Mouse (Mus musculus) midbrain, embryonic 11.5 days (tissue): ENCODE measurements around the gene Ttc41. TPM values are rescaled to one million over a fixed set of nuclear protein-coding genes. Genes with fewer than 3 reads are reported as not detected.

Experiments used
- ATAC-seq: fragments of 200-750 bp; cut with Nextera tagmentation; 2 replicates; pipeline ENCODE4 v1.8.0; 2017; ENCODE audit warnings: moderate TSS enrichment, moderate library complexity; ENCODE audit not compliant: low FRiP score
- DNase-seq: peaks from one replicate; pipeline ENCODE4 v3.0.0; 2015; ENCODE audit warnings: low spot score; ENCODE audit errors: missing footprints
- H3K27ac ChIP-seq: fragments of 300-500 bp; sonication (generic); 2 replicates; pipeline ENCODE4 v1.5.1; 2014; ENCODE audit warnings: low read depth, low read length
- H3K27me3 ChIP-seq: fragments of 300-500 bp; sonication (generic); 2 replicates; pipeline ENCODE4 v1.6.1; 2014; ENCODE audit warnings: mild to moderate bottlenecking, low read length, moderate library complexity, mixed read lengths; ENCODE audit not compliant: control insufficient read depth, insufficient read depth
- H3K36me3 ChIP-seq: fragments of 300-500 bp; sonication (generic); 2 replicates; pipeline ENCODE4 v1.6.1; 2014; ENCODE audit warnings: mild to moderate bottlenecking, low read length, moderate library complexity, mixed read lengths; ENCODE audit not compliant: control insufficient read depth, insufficient read depth
- H3K4me1 ChIP-seq: fragments of 300-500 bp; sonication (generic); 2 replicates; pipeline ENCODE4 v1.6.1; 2014; ENCODE audit warnings: low read length; ENCODE audit not compliant: control insufficient read depth, insufficient read depth
- H3K4me2 ChIP-seq: fragments of 300-500 bp; sonication (generic); 2 replicates; pipeline ENCODE4 v1.6.1; 2014; ENCODE audit warnings: mild to moderate bottlenecking, moderate library complexity
- H3K4me3 ChIP-seq: fragments of 300-500 bp; sonication (generic); 2 replicates; pipeline ENCODE4 v1.5.1; 2014; ENCODE audit warnings: low read depth, low read length
- H3K9ac ChIP-seq: fragments of 300-500 bp; sonication (generic); 2 replicates; pipeline ENCODE4 v1.6.1; 2014; ENCODE audit warnings: low read length
- H3K9me3 ChIP-seq: fragments of 300-500 bp; sonication (generic); 2 replicates; pipeline ENCODE4 v1.6.1; 2016; ENCODE audit warnings: low read length; ENCODE audit not compliant: control insufficient read depth
- WGBS: fragments of 180-500 bp; shearing (Covaris S2); extraction: QIAGEN DNeasy Blood & Tissue Kit; methylation state at CpG from one replicate; pipeline ENCODE4 v1.1.7; 2014; 5-methylcytosine and 5-hydroxymethylcytosine counted together
- polyA plus RNA-seq: library from polyadenylated mRNA; unstranded; fragments of >200 nt; fragmentation: Nextera tagmentation; extraction: Ambion mirVana; gene quantifications from 2 replicates; pipeline ENCODE4 v1.2.1, GENCODE M21; 2014

The Ttc41 gene
- polyA plus RNA-seq, 1 experiment from 2014 or later = 1.9 TPM

GRCm38 (mm10) chr10:86807362-86807761, 101.8 kb downstream of the Ttc41 start:
- Histone ChIP-seq H3K4me3 (no peak overlapping the region), H3K9ac (no peak overlapping the region), H3K9me3 (no peaks in the 10 kb centered on the region), H3K4me1 (no peaks in the 10 kb centered on the region), H3K27me3 (no peaks in the 10 kb centered on the region), H3K36me3 (no peaks in the 10 kb centered on the region), H3K4me2 (no peak overlapping the region), H3K27ac (no peak overlapping the region)
- ATAC-seq (no peak), DNase-seq (no peak)
- WGBS = 95% methylated on average over 1 of the region's 1 CpGs

- Histone ChIP-seq H3K9me3 (no peaks in the 10 kb centered on the region), H3K27ac (no peak overlapping the region), H3K4me1 (no peaks in the 10 kb centered on the region), H3K4me2 (no peak overlapping the region), H3K27me3 (no peaks in the 10 kb centered on the region), H3K9ac (no peak overlapping the region), H3K36me3 (no peaks in the 10 kb centered on the region), H3K4me3 (no peak overlapping the region)
- WGBS = 80% methylated on average over 15 of the region's 15 CpGs
- ATAC-seq = no peak
- DNase-seq = no peak
Observed at GRCm38 (mm10) chr10:86808013-86808758, 102.6 kb downstream of the Ttc41 start.

GRCm38 (mm10) chr10:86810000-86810399, 104.4 kb downstream of the Ttc41 start:
- Histone ChIP-seq H3K9ac (no peak overlapping the region), H3K36me3 (no peaks in the 10 kb centered on the region), H3K9me3 (no peaks in the 10 kb centered on the region), H3K27me3 (no peaks in the 10 kb centered on the region), H3K4me3 (no peak overlapping the region), H3K4me2 (no peak overlapping the region), H3K4me1 (no peaks in the 10 kb centered on the region), H3K27ac (no peak overlapping the region)
- DNase-seq = no peak
- 85% methylated on average over 9 of the region's 9 CpGs for WGBS
- ATAC-seq = no peak

GRCm38 (mm10) chr10:86810612-86811011, 105.0 kb downstream of the Ttc41 start:
- H3K27ac ChIP-seq = no peak overlapping the region

GRCm38 (mm10) chr10:86814292-86815131, 108.9 kb downstream of the Ttc41 start:
- WGBS = 81% methylated on average over 19 of the region's 19 CpGs

More at GRCm38 (mm10) chr10:86810612-86811011, 105.0 kb downstream of the Ttc41 start:
- WGBS = 90% methylated on average over 5 of the region's 5 CpGs
- H3K4me2 ChIP-seq = no peak overlapping the region
- no peak for DNase-seq
- H3K4me3 ChIP-seq = no peak overlapping the region
- H3K9me3 ChIP-seq = no peaks in the 10 kb centered on the region
- no peak overlapping the region for H3K9ac ChIP-seq
- ATAC-seq = no peak
- H3K27me3 ChIP-seq = no peaks in the 10 kb centered on the region
- no peaks in the 10 kb centered on the region for H3K4me1 ChIP-seq
- no peaks in the 10 kb centered on the region for H3K36me3 ChIP-seq

GRCm38 (mm10) chr10:86815133-86815532, 109.5 kb downstream of the Ttc41 start:
- no peak overlapping the region for H3K4me3 ChIP-seq
- WGBS = 86% methylated on average over 7 of the region's 7 CpGs
- no peaks in the 10 kb centered on the region for H3K9me3 ChIP-seq
- no peaks in the 10 kb centered on the region for H3K27me3 ChIP-seq
- no peak overlapping the region for H3K9ac ChIP-seq
- no peak overlapping the region for H3K27ac ChIP-seq
- H3K4me1 ChIP-seq = peaks cover 10% of the 10 kb centered on the region; the same call in 1 of the 2 replicates
- DNase-seq = no peak
- no peaks in the 10 kb centered on the region for H3K36me3 ChIP-seq
- ATAC-seq = no peak
- no peak overlapping the region for H3K4me2 ChIP-seq

More at GRCm38 (mm10) chr10:86814292-86815131, 108.9 kb downstream of the Ttc41 start:
- Histone ChIP-seq H3K9ac (no peak overlapping the region), H3K27ac (no peak overlapping the region), H3K9me3 (no peaks in the 10 kb centered on the region), H3K36me3 (no peaks in the 10 kb centered on the region), H3K4me3 (no peak overlapping the region), H3K4me1 (peaks cover 4% of the 10 kb centered on the region; the same call in 1 of the 2 replicates), H3K27me3 (no peaks in the 10 kb centered on the region), H3K4me2 (no peak overlapping the region)
- DNase-seq (no peak), ATAC-seq (no peak)

- ATAC-seq = peak; percentile 67
- Histone ChIP-seq H3K4me3 (no peak overlapping the region), H3K27me3 (no peaks in the 10 kb centered on the region), H3K9ac (0 out of 2 replicates have a peak overlapping the region, but pooled peaks have one; percentile 24), H3K27ac (no peak overlapping the region), H3K4me2 (no peak overlapping the region), H3K4me1 (peaks cover 10% of the 10 kb centered on the region; the same call in 1 of the 2 replicates), H3K36me3 (no peaks in the 10 kb centered on the region), H3K9me3 (no peaks in the 10 kb centered on the region)
- DNase-seq = no peak
- 32% methylated on average over 8 of the region's 8 CpGs for WGBS
Observed at GRCm38 (mm10) chr10:86819649-86820165, 114.1 kb downstream of the Ttc41 start.

- Histone ChIP-seq H3K27me3 (no peaks in the 10 kb centered on the region), H3K27ac (no peak overlapping the region), H3K4me3 (no peak overlapping the region), H3K36me3 (no peaks in the 10 kb centered on the region), H3K9ac (no peak overlapping the region), H3K4me1 (peaks cover 10% of the 10 kb centered on the region; the same call in 1 of the 2 replicates), H3K4me2 (no peak overlapping the region), H3K9me3 (no peaks in the 10 kb centered on the region)
- DNase-seq (no peak), ATAC-seq (no peak)
- 84% methylated on average over 7 of the region's 7 CpGs for WGBS
Observed at GRCm38 (mm10) chr10:86821014-86821413, 115.4 kb downstream of the Ttc41 start.

- no peaks in the 10 kb centered on the region for H3K9me3 ChIP-seq
- 84% methylated on average over 6 of the region's 6 CpGs for WGBS
- no peak overlapping the region for H3K4me2 ChIP-seq
- DNase-seq (no peak), ATAC-seq (no peak)
- no peaks in the 10 kb centered on the region for H3K36me3 ChIP-seq
- no peak overlapping the region for H3K4me3 ChIP-seq
- no peak overlapping the region for H3K9ac ChIP-seq
- no peaks in the 10 kb centered on the region for H3K27me3 ChIP-seq
- no peak overlapping the region for H3K27ac ChIP-seq
- peaks cover 10% of the 10 kb centered on the region; the same call in 1 of the 2 replicates for H3K4me1 ChIP-seq
Observed at GRCm38 (mm10) chr10:86824093-86824492, 118.5 kb downstream of the Ttc41 start.
